Mouse (Mus musculus) stomach, postnatal 0 days (tissue): ENCODE results near the gene Fxyd5. TPM values are rescaled to one million over a fixed set of nuclear protein-coding genes. Genes with fewer than 3 reads are reported as not detected.

Experiments
- ATAC-seq: fragments of 200-750 bp; cut with Nextera tagmentation; 2 replicates; pipeline ENCODE4 v1.8.0; 2017; ENCODE audit not compliant: low FRiP score, low TSS enrichment
- DNase-seq: peaks from one replicate; pipeline ENCODE4 v3.0.0-alpha.2; 2016; ENCODE audit warnings: low spot score
- H3K27ac ChIP-seq: fragments of 300-500 bp; sonication (generic); replicated peaks from 2 replicates; pipeline ENCODE4 v1.5.1; 2014; ENCODE audit warnings: mild to moderate bottlenecking, control low read depth
- H3K27me3 ChIP-seq: fragments of 300-500 bp; sonication (generic); 2 replicates; pipeline ENCODE4 v1.6.1; 2014; ENCODE audit warnings: low read length; ENCODE audit not compliant: control insufficient read depth, insufficient read depth
- H3K36me3 ChIP-seq: fragments of 300-500 bp; sonication (generic); 2 replicates; pipeline ENCODE4 v1.6.1; 2014; ENCODE audit warnings: low read length, mixed read lengths; ENCODE audit not compliant: control insufficient read depth, insufficient read depth
- H3K4me1 ChIP-seq: fragments of 300-500 bp; sonication (generic); replicated peaks from 2 replicates; pipeline ENCODE4 v1.6.1; 2014; ENCODE audit warnings: antibody characterized with exemption; ENCODE audit not compliant: control insufficient read depth, insufficient read depth
- H3K4me2 ChIP-seq: fragments of 300-500 bp; sonication (generic); replicated peaks from 2 replicates; pipeline ENCODE4 v1.6.1; 2014; ENCODE audit warnings: low read depth, mild to moderate bottlenecking, control low read depth, moderate library complexity
- H3K4me3 ChIP-seq: fragments of 300-500 bp; sonication (generic); 2 replicates; pipeline ENCODE4 v1.5.1; 2014; ENCODE audit warnings: low read depth, low read length, control low read depth
- H3K9ac ChIP-seq: fragments of 300-500 bp; sonication (generic); 2 replicates; pipeline ENCODE4 v1.6.1; 2014; ENCODE audit warnings: mild to moderate bottlenecking, low read length, control low read depth, mixed read lengths
- H3K9me3 ChIP-seq: fragments of 300-500 bp; sonication (generic); 2 replicates; pipeline ENCODE4 v1.6.1; 2016; ENCODE audit warnings: low read length; ENCODE audit not compliant: control insufficient read depth
- CTCF ChIP-seq: IDR thresholded peaks from 2 replicates; pipeline ENCODE4 v1.5.1; 2016; ENCODE audit warnings: antibody characterized with exemption, low read depth, mild to moderate bottlenecking, moderate library complexity
- EP300 ChIP-seq: optimal IDR thresholded peaks from 2 replicates; pipeline ENCODE3; 2016; ENCODE audit warnings: antibody characterized with exemption
- WGBS: fragments of 180-500 bp; shearing (Covaris S2); extraction: QIAGEN DNeasy Blood & Tissue Kit; methylation state at CpG from one replicate; pipeline ENCODE4 v1.1.7; 2014; 5-methylcytosine and 5-hydroxymethylcytosine counted together
- polyA plus RNA-seq: library from polyadenylated mRNA; unstranded; fragments of >200 nt; fragmentation: Nextera tagmentation; extraction: Ambion mirVana; gene quantifications from 2 replicates; pipeline ENCODE4 v1.2.1, GENCODE M21; 2015

The Fxyd5 gene
- polyA plus RNA-seq, 1 experiment from 2014 or later = 16.0 TPM

- Histone ChIP-seq H3K4me2 (no peak overlapping the region), H3K27ac (no peak overlapping the region), H3K4me1 (peaks cover 11% of the 10 kb centered on the region), H3K4me3 (no peak overlapping the region), H3K27me3 (no peaks in the 10 kb centered on the region), H3K9ac (no peak overlapping the region), H3K9me3 (no peaks in the 10 kb centered on the region), H3K36me3 (no peaks in the 10 kb centered on the region)
- ATAC-seq (no peak), DNase-seq (no peak)
- TF ChIP-seq CTCF = no peak
- no peak for TF ChIP-seq EP300
- 81% methylated on average over 2 of the region's 2 CpGs for WGBS
Observed at GRCm38 (mm10) chr7:31037675-31038074, 4.6 kb downstream of the Fxyd5 start.

GRCm38 (mm10) chr7:31036917-31037316 is 5.4 kb downstream of the Fxyd5 start:
- no peaks in the 10 kb centered on the region for H3K27me3 ChIP-seq
- TF ChIP-seq CTCF (no peak), EP300 (no peak)
- H3K4me3 ChIP-seq = no peak overlapping the region
- no peak overlapping the region for H3K9ac ChIP-seq
- H3K9me3 ChIP-seq = no peaks in the 10 kb centered on the region
- DNase-seq (no peak), ATAC-seq (no peak)
- 84% methylated on average over 7 of the region's 7 CpGs for WGBS
- H3K4me2 ChIP-seq = no peak overlapping the region
- no peak overlapping the region for H3K27ac ChIP-seq
- H3K36me3 ChIP-seq = no peaks in the 10 kb centered on the region
- H3K4me1 ChIP-seq = peaks cover 4% of the 10 kb centered on the region

DNA sequence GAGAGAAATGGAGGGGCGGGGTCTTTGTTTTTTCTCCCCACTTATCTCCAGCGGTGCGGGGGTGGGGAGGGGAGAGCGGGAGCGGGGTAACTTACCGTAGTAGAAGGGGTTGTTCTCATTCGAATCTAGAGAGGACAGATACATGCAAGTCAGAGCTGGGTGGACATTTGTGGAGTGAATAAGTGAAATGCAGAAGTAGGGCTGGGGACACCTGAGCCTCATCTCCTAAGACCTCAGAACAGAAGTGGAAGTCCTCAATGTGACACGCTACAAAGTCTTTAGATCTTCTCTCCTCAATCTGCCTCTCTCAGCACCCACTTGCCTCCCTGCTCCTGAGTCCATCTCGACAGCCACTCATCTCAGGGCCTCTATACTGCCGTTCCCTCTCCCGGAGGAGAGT is 7.0 kb downstream of the Fxyd5 start:
- 87% methylated on average over 11 of the region's 11 CpGs for WGBS

GRCm38 (mm10) chr7:31034789-31035188 is 7.5 kb downstream of the Fxyd5 start:
- Histone ChIP-seq H3K9me3 (no peaks in the 10 kb centered on the region), H3K27ac (no peak overlapping the region), H3K4me3 (no peak overlapping the region), H3K9ac (no peak overlapping the region), H3K27me3 (no peaks in the 10 kb centered on the region), H3K4me1 (no peaks in the 10 kb centered on the region), H3K36me3 (no peaks in the 10 kb centered on the region), H3K4me2 (no peak overlapping the region)
- no peak for ATAC-seq
- DNase-seq = no peak
- 67% methylated on average over 11 of the region's 11 CpGs for WGBS
- TF ChIP-seq CTCF (peak; percentile 51), EP300 (no peak)

More for the DNA sequence above, 7.0 kb downstream of the Fxyd5 start:
- TF ChIP-seq CTCF = no peak
- no peak for TF ChIP-seq EP300
- no peak overlapping the region for H3K4me2 ChIP-seq
- H3K9ac ChIP-seq = no peak overlapping the region
- no peaks in the 10 kb centered on the region for H3K9me3 ChIP-seq
- no peaks in the 10 kb centered on the region for H3K4me1 ChIP-seq
- no peak overlapping the region for H3K4me3 ChIP-seq
- no peaks in the 10 kb centered on the region for H3K36me3 ChIP-seq
- H3K27me3 ChIP-seq = no peaks in the 10 kb centered on the region
- DNase-seq (no peak), ATAC-seq (no peak)
- no peak overlapping the region for H3K27ac ChIP-seq

- Histone ChIP-seq H3K9me3 (no peaks in the 10 kb centered on the region), H3K36me3 (no peaks in the 10 kb centered on the region), H3K4me3 (no peak overlapping the region), H3K27ac (no peak overlapping the region), H3K4me2 (no peak overlapping the region), H3K9ac (no peak overlapping the region), H3K27me3 (no peaks in the 10 kb centered on the region), H3K4me1 (no peaks in the 10 kb centered on the region)
- DNase-seq = no peak
- 0 out of 2 replicates have a peak, but pooled peaks have one; percentile 36 for ATAC-seq
- 33% methylated on average over 9 of the region's 9 CpGs for WGBS
- TF ChIP-seq CTCF (no peak), EP300 (no peak)
Observed at GRCm38 (mm10) chr7:31033409-31034165, 8.7 kb downstream of the Fxyd5 start.

DNA sequence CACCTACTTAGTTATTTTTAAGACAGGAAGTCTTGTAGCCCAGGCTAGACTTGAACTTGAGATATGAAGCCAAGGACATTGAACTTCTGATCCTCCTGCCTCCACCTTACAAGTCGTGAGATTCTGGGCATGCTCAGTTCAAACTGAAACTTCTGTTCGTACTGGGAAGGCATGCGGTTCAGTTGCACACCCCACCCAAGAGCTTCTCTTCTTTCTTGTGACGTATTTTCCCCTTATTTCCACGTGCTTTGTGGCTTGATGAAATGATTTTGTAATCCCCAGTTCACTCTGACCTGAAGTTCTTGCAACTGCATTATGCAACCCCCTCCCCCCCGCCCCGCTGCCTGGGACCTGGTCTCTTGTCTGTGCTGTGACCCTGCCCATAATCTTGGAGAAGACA is 10.6 kb downstream of the Fxyd5 start:
- H3K4me1 ChIP-seq = no peaks in the 10 kb centered on the region
- no peaks in the 10 kb centered on the region for H3K9me3 ChIP-seq
- DNase-seq (no peak), ATAC-seq (no peak)
- H3K9ac ChIP-seq = no peak overlapping the region
- 69% methylated on average over 7 of the region's 7 CpGs for WGBS
- TF ChIP-seq EP300 (no peak), CTCF (no peak)
- H3K27ac ChIP-seq = no peak overlapping the region
- no peaks in the 10 kb centered on the region for H3K36me3 ChIP-seq
- H3K4me3 ChIP-seq = no peak overlapping the region
- H3K4me2 ChIP-seq = no peak overlapping the region
- H3K27me3 ChIP-seq = no peaks in the 10 kb centered on the region
